Mouse (Mus musculus): ENCODE data around the gene Ier5l. TPM values are rescaled to one million over a fixed set of nuclear protein-coding genes. Genes with fewer than 3 reads are reported as not detected.
A peak's percentile ranks its signal among the peaks of the same experiment; 100 is the strongest.

Gene Ier5l
- total RNA-seq (2021): 10 to 100 TPM; 10.4 to 12.7 TPM

DNA sequence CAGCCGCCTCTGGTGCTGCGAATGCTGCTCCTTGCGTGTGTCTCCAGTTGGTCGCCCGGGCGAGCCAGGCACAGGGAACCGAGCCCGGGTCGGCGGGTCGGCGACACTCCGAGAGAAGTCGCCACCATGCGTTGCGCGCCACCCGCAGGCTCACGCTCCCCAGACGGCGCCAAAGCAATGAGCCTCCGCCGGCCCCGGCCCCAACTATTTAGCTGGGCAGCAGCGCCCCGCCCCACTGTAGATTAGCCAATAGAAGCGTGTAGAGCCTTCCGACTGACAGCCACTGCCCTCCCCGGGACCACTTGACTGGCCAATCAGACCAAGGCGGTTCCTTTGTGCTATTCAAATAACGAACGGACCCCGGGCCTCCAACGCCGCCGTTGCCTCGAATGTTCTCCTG lies at the start of gene Ier5l:
Gene Ier5l, minus strand, starts transcription at position 181 of the 400 bp plus-strand sequence.
- DNase-seq: peak; percentile 94 to 95

DNA sequence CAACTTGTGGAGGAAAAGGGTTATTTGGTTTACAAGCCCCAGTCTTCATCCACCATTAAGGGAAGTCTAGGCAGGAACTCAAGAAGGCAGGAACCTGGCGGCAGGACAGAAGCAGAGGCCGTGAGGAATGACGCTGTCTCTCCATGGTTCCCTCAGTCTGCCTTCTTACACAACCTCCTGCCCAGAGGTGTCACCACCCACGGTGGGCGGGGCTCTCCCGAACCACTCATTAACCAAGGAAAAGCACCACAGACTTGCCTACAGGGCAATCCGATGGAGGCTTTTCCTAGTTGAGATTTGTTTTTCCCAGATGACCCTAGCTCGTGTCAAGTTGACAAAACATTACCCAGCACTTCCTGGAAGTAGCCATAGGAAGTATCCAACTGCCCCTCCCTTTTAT lies 49.7 kb upstream of the Ier5l start:
- no peak for DNase-seq

DNA sequence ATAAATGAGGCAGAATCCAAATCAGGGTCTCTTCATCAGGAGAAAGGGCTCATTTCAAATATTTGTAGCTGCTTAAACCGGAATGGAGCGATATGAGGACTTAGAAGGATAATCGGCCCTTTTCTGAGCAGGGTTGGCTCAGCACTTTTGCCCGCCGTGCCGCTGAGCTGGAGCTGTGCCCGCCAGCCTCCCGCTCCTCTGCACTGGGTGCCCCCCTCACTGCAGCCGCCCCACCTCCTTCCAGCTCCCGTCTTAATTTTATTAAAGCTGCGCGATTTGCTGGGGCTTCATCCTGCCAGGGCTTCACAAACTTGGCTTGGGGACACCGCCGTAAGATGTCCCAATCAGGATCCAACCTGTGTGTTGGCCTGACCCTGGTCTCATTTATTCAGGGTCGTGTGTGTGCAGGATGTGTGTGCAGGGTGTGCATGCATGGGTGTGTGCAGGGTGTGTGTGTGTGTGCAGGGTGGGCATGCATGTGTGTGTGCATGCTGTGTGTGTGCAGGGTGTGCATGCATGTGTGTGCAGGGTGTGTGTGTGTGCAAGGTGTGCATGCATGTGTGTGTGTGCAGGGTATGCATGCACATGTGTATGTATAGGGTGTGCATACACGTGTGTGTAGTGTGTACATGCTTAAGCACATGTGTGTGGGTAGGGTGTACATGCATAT lies 36.8 kb upstream of the Ier5l start:
- no peak for DNase-seq

DNA sequence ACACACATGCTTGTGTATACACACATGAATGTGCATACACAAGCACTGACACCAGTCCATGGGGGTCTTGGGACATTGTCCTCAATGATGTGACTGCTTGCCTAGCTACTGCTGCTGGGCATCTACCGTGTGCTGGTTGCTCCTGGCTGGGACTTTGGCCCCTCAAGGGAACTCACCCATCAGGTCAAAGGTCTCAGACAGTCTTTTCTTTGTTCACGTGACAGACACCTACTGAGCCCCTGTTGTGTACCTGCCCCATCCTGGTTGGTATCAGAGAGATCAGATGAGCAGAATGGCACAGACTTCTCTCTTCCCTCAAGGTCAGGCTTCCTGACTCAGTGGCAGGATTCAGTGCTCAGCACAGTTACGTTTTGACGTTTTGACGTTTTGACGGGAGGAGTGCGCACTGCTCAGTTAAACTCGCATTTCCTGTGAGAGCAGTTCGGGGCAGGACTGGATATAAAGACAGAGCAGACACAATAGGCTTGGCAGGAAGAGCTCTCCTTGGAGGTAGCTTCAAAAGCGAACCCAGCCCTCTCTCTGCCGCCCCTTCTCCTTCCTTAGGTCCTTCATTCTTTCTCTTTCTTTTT lies 33.2 kb upstream of the Ier5l start:
- DNase-seq: no peak

- DNase-seq: peak; percentile 55 to 56
These were observed 29.9 kb upstream of the Ier5l start for GRCm38 (mm10) chr2:30503677-30504621.

DNA sequence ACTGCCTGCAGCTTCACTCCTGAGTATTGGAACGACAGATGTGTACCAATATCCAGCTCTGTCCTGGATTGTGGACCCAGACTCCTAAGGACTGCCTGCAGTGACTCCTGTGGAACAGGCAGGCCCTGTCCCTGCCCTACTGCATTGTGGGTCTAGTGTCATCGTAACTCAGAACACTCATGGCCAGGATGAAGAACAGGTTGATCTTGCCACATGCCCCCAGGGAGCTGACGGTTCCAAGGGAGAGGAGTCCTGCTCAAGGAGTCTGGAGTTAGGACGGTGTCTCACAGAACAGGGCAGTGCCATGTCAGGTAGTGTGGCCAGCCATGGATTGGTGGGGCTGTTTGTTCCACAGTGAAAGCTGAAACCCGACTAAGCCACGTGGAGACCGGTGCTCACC lies 27.7 kb upstream of the Ier5l start:
- no peak for DNase-seq

GRCm38 (mm10) chr2:30495909-30496861 lies 22.2 kb upstream of the Ier5l start:
- DNase-seq: peak; percentile 65 to 71

DNA sequence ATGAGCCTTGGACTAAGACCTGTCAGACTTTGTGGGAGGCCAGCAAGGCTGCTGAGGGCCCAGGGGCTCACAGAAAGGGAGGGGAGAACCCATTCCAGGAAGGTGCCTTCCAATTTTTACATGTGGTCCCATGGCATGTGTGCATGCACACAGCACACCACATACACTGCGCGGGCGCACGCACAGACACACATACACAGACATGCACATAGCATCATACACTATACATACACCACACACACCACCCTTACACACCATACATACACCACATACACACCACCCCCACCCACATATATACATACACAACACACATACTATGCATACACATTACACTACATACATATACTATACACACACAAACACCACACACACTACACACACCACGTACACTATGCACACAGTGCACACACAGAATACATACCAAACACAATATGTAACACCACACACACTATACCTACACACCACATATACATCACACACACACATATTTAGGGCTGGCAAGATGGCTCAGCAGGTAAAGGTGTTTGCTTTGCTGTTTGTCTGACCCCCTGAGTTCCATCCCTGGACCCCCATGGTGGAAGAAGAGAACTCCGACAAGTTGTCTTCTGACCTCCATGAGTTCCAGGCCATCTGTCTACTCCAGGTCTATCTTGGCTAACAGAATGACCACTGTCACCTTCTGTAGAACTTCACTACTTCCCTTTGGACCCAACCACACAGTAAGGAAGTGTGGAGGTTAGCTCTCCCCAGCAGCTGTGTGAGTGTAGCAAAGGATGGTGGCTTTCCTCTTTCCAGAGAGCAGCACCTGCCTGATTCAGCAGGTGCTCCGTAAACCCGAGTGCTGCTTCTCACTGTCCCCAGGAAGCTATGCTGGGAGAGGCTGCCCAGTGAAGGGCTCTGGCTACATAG lies 21.2 kb upstream of the Ier5l start:
- DNase-seq: no peak

DNA sequence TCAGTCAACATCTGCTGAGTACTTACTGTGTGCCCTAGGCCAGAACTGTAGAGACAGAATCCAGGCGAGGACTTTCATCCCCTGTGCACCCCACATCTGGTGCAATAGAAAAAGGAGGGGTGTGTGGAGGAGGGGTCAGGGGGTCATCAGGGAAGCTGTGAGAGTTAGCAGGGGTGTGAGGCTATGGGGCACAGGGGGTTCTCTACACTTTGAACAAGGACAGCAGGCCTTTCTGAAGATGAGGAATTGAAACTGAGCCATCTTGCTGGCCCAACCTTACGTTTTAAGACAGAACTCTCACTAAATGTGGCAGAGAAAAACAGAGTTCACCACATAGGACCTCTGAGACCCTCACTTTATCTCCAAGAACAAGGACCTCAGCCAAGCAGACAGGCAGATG lies 16.4 kb upstream of the Ier5l start:
- no peak for DNase-seq

- no peak for DNase-seq
These were observed 13.6 kb upstream of the Ier5l start for GRCm38 (mm10) chr2:30487597-30487996.

GRCm38 (mm10) chr2:30478526-30478925 lies 4.5 kb upstream of the Ier5l start:
- DNase-seq: no peak

GRCm38 (mm10) chr2:30476241-30476640 lies 2.2 kb upstream of the Ier5l start:
- DNase-seq: no peak

GRCm38 (mm10) chr2:30475457-30475856 lies 1.4 kb upstream of the Ier5l start:
- no peak for DNase-seq

DNA sequence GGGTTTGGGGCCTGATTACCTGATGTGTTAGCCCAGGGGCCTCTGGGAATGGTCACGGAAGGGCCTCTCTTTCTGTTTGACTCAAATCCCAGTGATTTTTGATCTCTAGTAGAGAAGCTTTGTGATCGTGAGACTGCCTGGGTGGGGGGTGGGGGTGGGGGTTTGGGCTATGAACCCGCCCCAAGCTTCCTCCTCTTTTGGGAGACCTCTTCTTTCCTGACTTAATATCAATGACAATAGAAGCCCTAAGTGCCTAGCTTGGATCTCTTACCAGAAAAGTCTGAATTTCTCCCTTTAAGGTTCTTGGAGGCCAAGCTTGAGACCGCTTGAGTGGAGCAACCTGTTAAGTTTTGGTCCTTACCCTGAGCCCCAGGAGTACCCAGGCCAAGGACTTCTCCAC lies 757 bp upstream of the Ier5l start:
- DNase-seq: no peak

DNA sequence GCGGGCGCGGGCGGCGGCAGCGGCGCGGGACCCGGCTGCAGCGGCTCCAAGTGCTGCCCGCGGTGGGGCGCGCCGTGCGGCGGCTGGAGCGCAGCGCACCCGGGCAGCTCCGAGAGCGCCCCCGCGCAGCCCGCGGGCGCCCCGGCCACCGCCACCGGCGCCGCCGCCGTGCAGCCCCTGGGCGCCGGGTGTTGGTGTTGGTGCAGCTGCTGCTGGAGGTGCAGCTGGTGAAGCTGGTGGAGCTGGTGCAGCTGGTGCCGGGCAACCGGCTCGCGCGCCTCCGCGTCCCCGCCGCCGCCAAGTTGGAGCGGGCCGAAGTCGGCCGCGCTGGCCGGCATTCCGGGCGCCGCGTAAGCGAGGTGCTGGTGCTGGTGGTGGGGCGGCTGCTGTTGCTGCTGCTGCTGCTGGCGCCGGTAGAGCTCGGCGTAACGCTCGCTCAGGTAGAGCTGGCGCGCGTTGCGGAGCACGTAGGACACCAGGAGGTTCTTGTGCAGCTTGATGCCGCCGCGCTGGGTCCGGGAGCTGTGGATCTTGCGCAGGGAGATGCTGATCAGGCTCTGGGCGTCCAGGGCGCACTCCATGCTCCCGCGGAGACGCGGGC lies 488 bp downstream of the Ier5l start:
- DNase-seq: no peak

GRCm38 (mm10) chr2:30472731-30473351 lies 1.2 kb downstream of the Ier5l start:
- peak in 1 of 2 experiments; percentile 40 for DNase-seq

- peak; percentile 62 to 72 for DNase-seq
These were observed 2.0 kb downstream of the Ier5l start for GRCm38 (mm10) chr2:30471795-30472720.

DNA sequence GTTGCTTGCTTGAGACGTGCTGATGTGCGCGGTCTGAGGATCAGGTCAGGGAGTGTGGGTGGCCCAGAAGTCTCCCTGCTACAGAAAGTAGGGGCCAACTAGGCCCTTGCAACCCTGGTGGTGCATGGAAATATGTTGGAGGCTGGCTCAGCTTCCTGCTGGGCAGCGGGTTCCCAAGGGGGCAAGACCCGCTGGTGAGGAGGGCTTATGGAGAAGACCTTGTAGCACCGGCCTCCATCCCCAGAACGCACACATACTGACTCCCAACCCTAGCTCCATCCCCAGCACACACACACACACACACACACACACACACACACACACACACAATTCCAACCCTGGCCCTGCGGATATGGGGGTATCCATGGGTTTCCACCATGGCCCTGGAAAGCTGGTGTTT lies 3.0 kb downstream of the Ier5l start:
- no peak for DNase-seq
